Mouse (Mus musculus) 416B (cell line): ENCODE results near the gene Cacna1c.
"Not testable (repeated sequence)": the region's sequence is repeated elsewhere in the genome, so short reads cannot be mapped to it uniquely, and the experiment has no call there.

Source experiments
- DNase-seq: peaks from one replicate; pipeline ENCODE4 v3.0.0; 2011; ENCODE audit warnings: low read depth

Cacna1c gene

DNA sequence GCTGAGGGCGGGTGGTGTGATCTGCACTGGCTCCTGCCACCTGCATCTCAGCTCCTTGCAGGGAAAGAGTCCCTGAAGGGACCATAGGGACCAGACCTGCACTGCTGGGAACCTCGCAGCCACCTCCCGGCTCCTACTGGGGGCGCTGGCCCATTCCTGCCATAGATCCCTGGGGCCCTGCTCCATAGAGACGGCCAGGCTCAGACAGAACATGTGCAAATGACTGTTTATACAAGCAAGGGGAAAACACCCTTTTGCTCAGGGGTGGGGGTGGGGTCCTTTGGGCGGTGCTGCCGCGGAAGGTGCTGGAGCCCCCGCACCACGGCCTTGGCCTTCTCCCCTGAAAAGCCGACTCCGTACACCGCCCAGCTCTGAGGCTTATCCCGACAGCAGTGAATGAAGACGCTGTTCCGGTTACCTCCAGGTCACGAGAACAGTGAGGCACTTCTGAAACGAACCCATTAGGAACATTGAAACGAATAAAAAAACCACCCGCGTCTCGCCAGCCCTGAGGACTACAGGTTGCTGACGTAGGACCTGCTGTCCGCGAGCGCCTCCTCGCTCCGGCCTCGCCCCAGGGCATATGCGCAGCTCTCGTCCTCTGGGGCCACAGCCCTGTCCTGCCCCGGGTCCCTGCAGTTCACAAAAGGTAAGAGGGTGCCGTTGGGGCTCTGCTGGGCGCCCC is 602.7 kb downstream of the Cacna1c start:
- DNase-seq: no peak

DNA sequence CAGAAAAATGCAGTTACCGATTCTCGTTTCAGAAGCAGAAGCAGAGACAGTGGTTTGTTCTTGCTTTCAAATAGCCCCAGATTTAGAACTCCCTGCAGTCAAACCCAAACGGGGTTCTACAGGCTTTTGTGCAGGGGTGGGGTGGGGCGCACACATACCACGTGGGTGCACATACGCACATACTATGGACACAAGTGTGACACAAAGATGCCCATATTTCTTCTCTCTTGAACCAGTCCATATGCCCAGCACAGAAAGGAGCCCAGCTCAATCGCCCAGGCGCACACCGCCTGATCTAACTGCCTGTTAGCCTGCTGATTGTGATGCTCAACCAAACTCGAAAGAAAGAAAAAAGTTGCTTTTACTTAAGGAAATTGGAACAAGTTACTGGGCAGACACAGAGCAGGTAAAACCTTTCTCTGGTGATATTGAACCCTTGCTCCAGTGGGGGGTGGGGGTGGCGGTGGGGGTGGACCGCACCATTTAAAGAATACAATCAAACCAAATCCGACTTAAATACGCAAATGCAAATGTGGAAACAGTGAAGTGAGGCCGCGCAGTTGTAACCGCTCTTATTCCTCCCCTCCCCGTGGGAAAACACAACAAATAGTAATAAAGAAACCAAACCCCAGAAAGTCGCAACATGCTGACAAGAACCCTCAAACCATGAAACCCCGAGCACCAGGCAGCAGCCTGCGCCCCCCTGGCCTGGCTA is 603.4 kb downstream of the Cacna1c start:
- no peak for DNase-seq

DNA sequence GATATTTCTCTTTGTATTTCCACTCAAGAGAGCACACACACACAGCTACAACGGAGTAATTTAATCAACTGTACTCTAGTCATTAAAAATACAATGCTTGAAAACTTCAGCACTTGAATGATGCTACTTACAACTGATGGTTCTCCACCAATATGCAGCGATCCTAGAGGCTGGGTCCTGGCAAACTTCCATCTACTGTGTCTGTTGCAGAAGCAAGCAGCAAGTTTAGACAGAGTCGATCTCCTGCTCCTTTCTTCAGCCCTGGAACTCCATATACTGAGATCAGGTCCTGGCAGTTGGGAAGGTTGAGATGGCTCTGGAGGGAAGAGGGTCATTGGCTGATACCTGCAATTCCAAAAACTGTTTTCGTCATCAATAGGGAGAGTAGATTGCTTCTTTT is 617.5 kb downstream of the Cacna1c start:
- DNase-seq: not testable (repeated sequence)

- no peak for DNase-seq
Measured at GRCm38 (mm10) chr6:118574351-118574750, 621.9 kb downstream of the Cacna1c start.

DNA sequence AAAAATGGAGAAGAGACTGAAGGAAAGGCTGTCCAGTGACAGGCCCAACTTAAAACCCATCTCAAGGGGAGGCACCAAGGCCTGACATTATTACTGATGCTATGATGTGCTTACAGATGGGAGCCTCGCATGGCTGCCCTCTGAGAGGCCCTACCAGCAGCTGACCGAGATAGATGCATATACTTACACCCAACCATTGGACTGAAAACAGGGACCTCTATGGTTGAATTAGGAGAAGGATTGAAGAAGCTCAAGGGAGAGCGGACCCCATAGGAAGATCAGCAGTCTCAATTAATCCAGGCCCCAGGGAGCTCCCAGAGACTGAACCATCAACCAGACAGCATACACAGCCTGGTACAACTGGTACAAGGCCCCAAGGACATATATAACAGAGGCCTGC is 628.4 kb downstream of the Cacna1c start:
- DNase-seq: no peak

- peak; percentile 93 for DNase-seq
Measured at GRCm38 (mm10) chr6:118561745-118562609, 634.2 kb downstream of the Cacna1c start, which contains the start of gene Ankrd26. Gene Ankrd26, minus strand, starts transcription at chr6:118562226.

DNA sequence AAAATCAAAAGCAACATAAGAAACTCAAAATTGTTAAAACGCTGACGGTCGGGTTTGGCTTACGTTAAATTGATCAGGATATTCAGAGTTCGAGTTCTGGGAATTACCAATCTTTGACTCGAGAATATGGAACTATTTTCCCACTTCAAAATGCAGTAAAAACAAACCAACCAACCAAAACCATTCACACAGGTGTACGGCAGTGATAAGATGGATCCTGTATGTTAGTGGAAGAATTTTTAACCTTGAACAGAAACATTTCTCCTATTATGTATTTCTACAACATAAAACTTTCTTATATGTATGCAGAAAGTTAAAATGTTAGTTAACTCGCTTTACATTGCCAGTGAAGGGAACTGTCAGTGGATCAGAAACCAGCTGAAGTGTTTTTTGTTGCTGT is 635.0 kb downstream of the Cacna1c start:
- DNase-seq: no peak

- DNase-seq: no peak
Measured at GRCm38 (mm10) chr6:118538627-118539026, 657.6 kb downstream of the Cacna1c start.
